In genomic region chrX:113184569-113185229, GRCm38 (mm10) we compare ENCODE assay signal across 8 mouse cellular contexts. TPM values are rescaled to one million over a fixed set of nuclear protein-coding genes. Genes with fewer than 3 reads are reported as not detected.
A peak's percentile ranks its signal among the peaks of the same experiment; 100 is the strongest.
DNase-seq lines count a peak whose midpoint lies in the region; TF ChIP-seq lines count a peak whose summit lies in the region.

No protein-coding gene starts in this region.

- peak overlapping the region; percentile 19 for H3ac ChIP-seq in myocyte (ENCODE audit: control insufficient read depth, insufficient read length)

- no peaks in the 10 kb centered on the region for H3K36me3 ChIP-seq in thymus, adult 2 months (ENCODE audit: control insufficient read depth, insufficient read depth, low read length)
- H3K36me3 ChIP-seq in myocyte (ENCODE audit: control insufficient read depth, insufficient read depth), result no peaks in the 10 kb centered on the region

- TF ChIP-seq POLR2A in thymus, adult 2 months (IDR thresholded peaks at IDR 0.05; ENCODE audit: control insufficient read depth, extremely low read depth, insufficient read depth, low read length, poor library complexity), result no peak
- no peak for TF ChIP-seq POLR2A in myocyte (IDR thresholded peaks at IDR 0.05; ENCODE audit: insufficient read length, low read depth)

- peak overlapping the region; percentile 98 for H3K4me3 ChIP-seq in thymus, adult 2 months (ENCODE audit: control insufficient read depth, insufficient read depth, low read length)
- H3K4me3 ChIP-seq in myocyte, result peak overlapping the region; percentile 63

- peaks cover 40% of the 10 kb centered on the region for H3K79me2 ChIP-seq in myocyte (ENCODE audit: control insufficient read depth, insufficient read depth)

- DNase-seq in embryo, embryonic 10.5 days (ENCODE audit: low spot score), result peak; percentile 8
- DNase-seq in embryo, embryonic 10 days (ENCODE audit: low spot score), result no peak
- DNase-seq in thymus, adult 2 months, result no peak
- no peak for DNase-seq in thymus, postnatal 4 days
- DNase-seq in induced T-regulatory cell, adult 2 months (ENCODE audit: low read depth), result peak; percentile 32
- DNase-seq in urinary bladder, postnatal 25 days (ENCODE audit: low spot score), result no peak
- DNase-seq in thymus, postnatal 25 days, result no peak

- WGBS in thymus, adult 2 months, result 3% methylated on average over 17 of the region's 17 CpGs

- peak overlapping the region; percentile 65 for H3K4me2 ChIP-seq in myocyte (ENCODE audit: low read depth)

- TF ChIP-seq CTCF in thymus, adult 2 months (IDR thresholded peaks at IDR 0.05; ENCODE audit: borderline replicate concordance, control insufficient read depth, extremely low read depth, insufficient read depth, low read length, poor library complexity), result no peak

- H3K4me1 ChIP-seq in thymus, adult 2 months (replicated peaks; ENCODE audit: control insufficient read depth, insufficient read depth, low read length), result no peaks in the 10 kb centered on the region

- H3K27me3 ChIP-seq in thymus, adult 2 months (ENCODE audit: control insufficient read depth, insufficient read depth, low read length), result no peaks in the 10 kb centered on the region
- H3K27me3 ChIP-seq in myocyte (ENCODE audit: control insufficient read depth, insufficient read depth, insufficient read length), result no peaks in the 10 kb centered on the region

- 0 out of 2 replicates have a peak overlapping the region, but pooled peaks have one; percentile 66 for H3K27ac ChIP-seq in thymus, adult 2 months (ENCODE audit: control insufficient read depth, insufficient read depth, low read length)

TF ChIP-seq in myocyte, 11 proteins besides CTCF, POLR2A, EP300 and RAD21:
- TF ChIP-seq SRF (IDR thresholded peaks at IDR 0.05; ENCODE audit: control insufficient read depth, insufficient read length, low read depth), result no peak
- no peak for TF ChIP-seq USF1 (IDR thresholded peaks at IDR 0.05; ENCODE audit: low read depth)
- no peak for TF ChIP-seq MYOD1 (IDR thresholded peaks at IDR 0.05; ENCODE audit: control insufficient read depth in 1 of 3, insufficient read length in 2 of 3, low read depth in 2 of 3)
- no peak for TF ChIP-seq POLR2AphosphoS2 (IDR thresholded peaks at IDR 0.05; ENCODE audit: insufficient read length, low read depth)
- no peak for TF ChIP-seq E2F4 (IDR thresholded peaks at IDR 0.05; ENCODE audit: insufficient read depth)

RNA-seq across cellular contexts. Expression of gene Chm, which starts 0.6 kb away (rescaled TPM):
- polyA plus RNA-seq in thymus, adult 2 months (2012; rRNA removed), result 2.6 and 2.9 TPM in 2 replicates
- polyA plus RNA-seq in myocyte (2012; fragmentation: generic; extraction: Trizol), result 1.7 TPM

Comparison
In these comparisons a context has a peak if more than half of its experiments do, and no peak if none do; other contexts are left out.
1. DNase-seq: peak in embryo, embryonic 10.5 days (single experiment) and induced T-regulatory cell, adult 2 months (single experiment); none in embryo, embryonic 10 days (single experiment), thymus, adult 2 months (single experiment), thymus, postnatal 4 days (single experiment), urinary bladder, postnatal 25 days (single experiment) and thymus, postnatal 25 days (single experiment).